Mouse (Mus musculus) gastrocnemius, adult 8-10 months (tissue): ENCODE measurements at regions not wholly inside any gene's neighbourhood (a gene's known extent, or its start where the extent isn't known, plus 50 kb on each side); places are given as distances from the start of the nearest gene placed in this dataset.

Experiments
- DNase-seq, 2 experiments: peaks; one replicate each; pipeline ENCODE4 v3.0.0; 2022; ENCODE audit warnings: low spot score in 2 of 2

DNA sequence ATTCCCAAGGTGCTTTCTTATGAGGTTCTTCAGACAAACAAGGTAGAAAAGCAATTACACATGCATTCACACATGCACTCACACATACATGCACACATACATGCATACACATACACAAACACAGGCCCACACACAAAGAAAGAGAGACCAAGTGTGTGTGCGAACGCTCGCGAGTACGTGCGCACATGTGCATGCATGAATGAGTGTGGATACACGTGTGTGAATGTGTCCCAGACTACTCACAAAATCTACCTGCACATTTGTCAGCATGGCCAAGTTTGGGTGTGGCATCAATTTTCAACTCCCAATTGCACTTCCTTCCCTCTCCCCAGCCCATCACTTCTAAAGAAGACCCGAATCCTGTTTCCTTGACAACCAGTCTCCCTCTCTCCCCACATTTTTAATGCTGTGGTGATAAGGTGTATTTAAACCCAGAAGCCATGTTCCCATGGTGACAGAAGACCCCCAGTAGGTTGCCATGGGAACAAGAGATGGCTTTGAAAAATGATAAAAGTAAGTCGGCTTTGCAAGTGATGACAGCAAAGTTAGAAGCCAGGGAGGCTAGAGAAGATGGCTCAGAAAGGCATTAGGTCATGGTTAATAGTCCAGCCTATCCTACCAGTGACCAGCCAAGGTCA is 206.3 kb downstream of the Rpl10-ps3 start:
- no peak for DNase-seq

DNA sequence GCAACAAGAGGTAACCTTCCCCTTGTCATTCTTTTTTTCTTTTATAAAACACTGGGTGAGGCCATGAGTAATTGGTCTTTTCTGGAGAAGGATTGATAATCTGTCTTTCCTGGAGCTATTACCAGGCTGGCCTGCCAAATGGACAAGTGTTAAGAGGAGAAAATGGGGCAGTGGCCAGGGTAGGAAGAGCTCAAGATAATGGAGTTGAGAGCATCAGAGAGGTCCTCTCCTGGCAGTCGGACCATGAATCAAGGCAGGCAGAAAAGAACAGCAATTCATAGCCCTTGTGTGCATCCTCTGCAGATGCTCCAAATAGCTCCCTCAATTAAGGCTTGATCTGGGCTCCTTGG is 208.2 kb downstream of the Rpl10-ps3 start:
- no peak for DNase-seq

DNA sequence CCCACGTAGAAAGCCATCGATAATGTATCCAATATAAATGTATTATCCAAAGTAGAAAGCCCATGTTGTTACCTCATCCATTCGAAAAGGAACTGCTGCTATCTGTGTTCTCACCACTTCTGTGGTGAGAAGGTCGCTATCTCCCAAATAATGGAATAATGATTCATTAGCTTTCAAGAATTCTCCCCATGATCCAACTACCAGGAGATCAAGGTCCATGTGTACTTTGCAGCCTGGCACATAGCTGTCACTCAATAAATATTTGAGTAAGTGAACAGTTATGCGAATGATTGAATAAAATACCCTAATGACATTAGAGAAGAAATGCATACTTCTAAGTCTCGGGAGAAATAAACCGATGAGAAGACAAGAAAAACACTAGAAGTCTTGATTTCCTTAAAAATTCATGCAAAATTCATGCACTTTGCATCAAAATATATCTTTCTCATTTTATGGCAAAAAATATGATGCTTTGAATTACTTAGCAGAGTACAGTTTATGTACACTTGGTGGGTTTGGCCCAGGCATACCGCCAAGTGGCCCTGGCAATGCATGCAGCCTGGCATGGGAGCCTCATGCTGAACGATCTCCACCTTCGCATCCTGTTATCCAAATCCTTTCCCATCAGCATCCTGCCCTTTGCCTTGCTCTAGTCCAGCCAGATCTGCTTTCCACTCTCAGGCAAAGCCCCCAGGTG is 208.7 kb downstream of the Rpl10-ps3 start:
- DNase-seq, result no peak

DNA sequence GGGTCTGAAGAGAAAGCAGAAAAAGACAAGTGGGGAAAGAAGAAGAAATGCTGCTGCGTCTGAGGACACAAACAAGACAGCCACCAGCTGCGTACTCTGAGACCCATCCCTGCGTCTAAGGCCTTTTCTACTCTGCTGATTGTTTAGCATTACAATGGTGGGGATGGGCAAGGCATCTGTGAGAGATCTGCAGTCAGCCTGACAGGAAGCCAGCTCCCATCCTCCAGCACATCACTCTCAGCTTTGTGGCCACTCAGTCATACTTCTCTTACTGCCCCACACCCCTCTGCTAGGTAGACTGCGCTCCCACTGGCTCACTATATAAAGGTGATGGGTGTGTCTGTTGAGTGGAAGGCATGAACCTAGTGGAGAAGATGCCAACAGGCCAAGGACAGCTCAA is 220.5 kb downstream of the Rpl10-ps3 start:
- no peak for DNase-seq

GRCm38 (mm10) chr9:50120820-50121599 is 223.8 kb downstream of the Rpl10-ps3 start:
- no peak for DNase-seq

GRCm38 (mm10) chr9:50119412-50119811 is 225.4 kb downstream of the Rpl10-ps3 start:
- DNase-seq, result no peak

- DNase-seq, result no peak
These were observed 226.2 kb downstream of the Rpl10-ps3 start for GRCm38 (mm10) chr9:50118578-50118977.

DNA sequence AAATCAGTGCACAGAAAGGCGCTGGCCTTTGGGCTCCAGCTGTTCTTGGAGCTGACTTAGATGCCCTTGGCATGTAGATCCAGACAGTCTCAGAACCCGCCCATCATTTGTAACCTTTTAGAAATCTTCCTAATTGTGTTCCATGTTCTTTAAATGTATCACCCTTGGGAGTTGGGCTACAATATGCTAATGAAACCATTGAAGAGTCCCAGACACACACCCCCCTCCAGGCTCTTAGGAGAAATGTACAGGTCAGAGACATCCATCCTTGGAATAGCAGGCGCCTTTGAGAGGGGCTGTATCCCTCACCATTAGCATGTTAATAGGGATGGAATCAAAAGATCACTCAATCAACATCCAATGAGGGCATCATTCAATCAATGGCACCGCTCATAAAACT is 238.2 kb downstream of the Rpl10-ps3 start:
- DNase-seq, result no peak

- DNase-seq, result no peak
These were observed 242.0 kb downstream of the Rpl10-ps3 start for GRCm38 (mm10) chr9:50102766-50103165.

- DNase-seq, result no peak
These were observed 243.7 kb downstream of the Rpl10-ps3 start for GRCm38 (mm10) chr9:50101061-50101460.

DNA sequence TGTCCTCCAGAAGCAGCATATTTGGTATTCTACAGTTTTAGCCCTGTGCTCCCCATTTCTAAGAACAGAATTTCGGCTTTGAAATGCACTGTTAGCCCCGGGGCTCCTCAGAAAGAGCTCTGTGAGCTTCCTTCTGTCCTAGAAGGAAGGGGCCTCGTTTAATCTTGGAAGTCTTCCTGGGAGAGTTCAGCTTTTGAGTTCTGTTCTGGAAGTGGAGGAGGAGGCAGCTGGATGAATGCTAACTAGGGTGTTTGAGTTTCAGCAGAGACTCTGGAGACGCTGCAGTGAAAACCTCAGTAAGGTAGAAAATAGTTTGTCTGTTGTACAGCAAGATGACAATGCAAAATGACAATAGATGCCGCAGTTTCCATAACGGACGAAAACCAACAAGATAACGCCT is 253.8 kb downstream of the Rpl10-ps3 start:
- DNase-seq, result no peak

GRCm38 (mm10) chr9:50089916-50090315 is 254.9 kb downstream of the Rpl10-ps3 start:
- DNase-seq, result no peak

GRCm38 (mm10) chr9:50080205-50080604 is 264.6 kb downstream of the Rpl10-ps3 start:
- DNase-seq, result no peak

GRCm38 (mm10) chr9:50068576-50068975 is 269.9 kb upstream of the Ncam1 start:
- DNase-seq, result no peak

DNA sequence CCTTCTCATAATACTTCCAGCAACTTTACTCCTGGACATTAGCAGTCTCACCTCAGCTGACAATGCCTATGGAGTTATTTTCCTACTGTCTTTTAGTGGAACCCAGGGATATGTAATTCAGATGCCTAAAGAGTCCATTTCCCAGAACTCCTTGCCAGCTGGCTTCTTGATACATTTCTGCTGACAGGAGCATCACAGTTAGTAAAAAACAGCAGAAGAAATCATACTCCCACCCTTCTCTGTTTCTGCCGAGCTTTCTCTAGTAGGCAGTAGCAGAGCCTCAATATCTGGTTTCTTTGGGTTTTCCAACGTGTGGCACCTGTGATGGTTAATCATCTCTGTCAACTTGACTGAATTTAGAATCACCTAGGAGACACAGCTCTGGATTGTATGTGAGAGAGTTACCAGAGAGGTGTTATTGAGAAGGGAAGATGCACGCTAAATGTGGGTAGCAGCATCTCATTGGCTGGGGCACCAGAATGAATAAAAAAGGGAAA is 269.1 kb upstream of the Ncam1 start:
- no peak for DNase-seq

DNA sequence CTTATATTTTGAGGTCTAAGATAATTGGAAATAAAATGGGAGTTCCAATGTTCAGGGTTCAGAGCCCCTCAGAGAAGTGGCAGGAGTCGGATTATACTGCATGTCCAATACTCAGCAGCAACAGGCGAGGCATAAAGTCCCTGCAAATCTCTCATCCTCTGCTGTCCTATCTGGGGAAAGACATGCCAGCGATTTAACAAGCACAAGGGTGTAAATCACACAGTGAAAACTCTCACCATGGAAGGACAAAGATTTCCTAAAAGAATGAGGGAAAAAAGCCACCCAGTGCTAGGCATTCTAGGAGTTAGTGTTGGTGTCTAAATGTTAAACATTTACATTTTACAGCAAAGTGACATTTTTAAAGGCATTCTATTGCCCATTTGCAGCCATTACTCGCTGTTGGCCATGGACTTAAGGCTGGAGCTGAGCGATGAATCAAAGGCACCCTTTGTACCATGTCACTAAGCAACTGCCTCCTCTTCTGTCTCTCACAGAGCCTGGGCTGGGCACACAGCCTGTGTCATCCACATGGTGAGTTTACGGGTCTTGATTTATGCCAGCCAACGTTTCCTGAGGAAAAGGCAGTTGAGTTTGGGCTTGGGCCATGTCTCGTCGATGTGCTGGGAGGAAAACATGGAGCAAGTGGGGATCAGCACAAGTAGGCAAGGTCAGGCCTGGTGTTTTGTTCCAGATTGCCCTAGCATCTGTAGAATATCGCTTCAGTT is 265.9 kb upstream of the Ncam1 start:
- DNase-seq, result no peak

- DNase-seq, result no peak
These were observed 239.5 kb upstream of the Ncam1 start for GRCm38 (mm10) chr9:50038231-50038630.

DNA sequence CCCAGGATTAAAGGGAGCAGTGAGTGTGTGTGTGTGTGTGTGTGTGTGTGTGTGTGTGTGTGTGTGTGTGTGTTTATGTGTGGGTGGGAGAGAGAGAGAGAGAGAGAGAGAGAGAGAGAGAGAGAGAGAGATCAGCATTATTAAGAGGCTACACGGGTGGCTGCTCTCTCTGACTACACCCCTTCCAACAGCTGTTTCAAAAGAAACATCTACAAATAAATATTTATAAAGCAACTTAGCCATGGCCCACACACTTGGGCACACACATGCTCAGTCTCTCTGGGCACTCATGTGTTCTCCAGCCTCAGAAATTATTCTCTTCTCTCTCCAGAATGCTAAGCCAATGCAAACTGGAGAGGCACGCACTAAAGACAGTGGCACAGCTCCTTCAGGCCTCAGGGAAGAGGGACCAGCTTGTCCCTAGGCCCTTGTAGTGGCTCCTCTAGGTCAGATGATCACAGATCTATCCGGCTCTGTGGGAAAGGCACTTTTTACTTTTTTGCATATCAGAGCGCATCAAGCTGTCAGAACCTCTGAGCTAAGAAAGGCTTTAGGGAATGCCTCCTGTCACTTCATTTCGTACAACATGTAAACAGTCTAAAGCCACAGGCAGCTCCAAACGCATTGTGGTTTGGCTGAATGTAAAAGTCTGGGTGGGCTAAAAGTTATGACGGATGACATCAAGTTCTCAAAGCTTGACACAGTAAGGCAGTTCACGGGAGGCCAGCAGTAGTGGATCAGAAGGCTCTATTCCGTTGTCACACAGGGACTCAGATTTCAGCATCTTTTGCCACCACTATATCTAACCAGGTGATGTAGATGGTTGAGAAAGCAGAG is 233.8 kb upstream of the Ncam1 start:
- no peak for DNase-seq

- no peak for DNase-seq
These were observed 232.6 kb upstream of the Ncam1 start for GRCm38 (mm10) chr9:50031318-50031717.

- no peak for DNase-seq
These were observed 230.3 kb upstream of the Ncam1 start for GRCm38 (mm10) chr9:50029030-50029429.

DNA sequence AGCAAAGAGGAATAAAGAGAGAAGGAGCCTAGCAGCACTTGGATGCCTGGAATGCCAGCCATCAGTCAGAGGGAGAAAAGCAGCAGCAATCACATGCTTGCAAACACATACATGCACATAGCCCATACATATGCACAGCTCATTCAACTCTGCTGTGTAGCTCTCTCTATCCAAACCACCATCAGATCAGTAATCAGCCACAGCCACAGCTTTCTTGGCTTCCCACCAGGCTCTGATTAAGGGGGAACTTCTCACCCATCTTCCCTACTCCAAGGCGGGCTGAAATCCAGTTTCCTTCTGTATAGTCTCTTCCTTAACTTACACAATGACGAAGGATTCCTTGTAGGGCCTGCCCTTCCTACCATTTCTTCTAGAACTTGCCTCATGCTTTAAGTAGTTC is 229.8 kb upstream of the Ncam1 start:
- no peak for DNase-seq
